Mouse (Mus musculus): ENCODE results near the gene Klk7. TPM values are rescaled to one million over a fixed set of nuclear protein-coding genes. Genes with fewer than 3 reads are reported as not detected.

Gene Klk7
- polyA plus RNA-seq (2017; shearing (Covaris generic)) = not detected

DNA sequence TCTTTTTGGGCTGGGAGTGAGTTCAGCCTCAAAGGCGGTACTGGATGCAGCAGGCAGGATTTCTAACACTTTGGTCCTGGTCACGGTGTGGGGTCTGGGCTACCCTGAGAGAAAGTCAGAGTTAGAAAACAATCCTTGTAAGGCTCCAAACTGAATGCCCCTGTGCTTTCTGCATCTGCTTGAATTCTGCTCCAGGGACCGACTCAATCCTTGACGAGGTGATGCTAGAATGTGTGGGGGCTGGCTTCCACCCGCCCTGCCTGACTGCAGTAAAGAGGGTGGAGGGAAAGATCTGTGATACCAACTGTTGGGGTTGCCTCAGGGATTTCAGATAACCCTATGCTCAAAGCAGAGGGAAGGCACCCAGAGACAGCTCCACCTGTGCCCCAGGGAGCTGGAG is at the start of gene Klk7:
TSS of gene Klk7 (plus strand) at position 301 of the 400 bp plus-strand sequence.

DNA sequence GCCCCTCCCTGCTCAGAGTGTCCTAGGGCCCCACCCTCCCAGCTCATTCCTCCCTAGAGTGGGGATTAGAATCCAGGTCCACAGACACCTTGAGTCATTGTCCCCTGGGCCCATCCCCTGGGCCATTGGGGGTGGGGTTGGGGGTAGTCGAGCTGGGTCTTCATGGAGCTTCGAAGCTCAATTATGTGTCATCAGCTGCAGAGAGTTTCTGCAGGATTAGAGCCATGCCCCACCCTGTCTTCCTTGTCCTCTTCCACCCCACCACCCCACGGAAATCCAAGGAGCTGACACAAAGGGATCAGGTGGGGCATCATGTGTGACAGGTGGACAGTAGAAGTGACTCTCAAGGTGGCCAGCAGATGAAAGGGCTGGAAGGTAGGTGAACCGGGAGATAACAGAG is 42.5 kb upstream of the Klk7 start, which contains the start of gene Klk12:
TSS of gene Klk12 (plus strand) at position 301 of the 400 bp plus-strand sequence.

DNA sequence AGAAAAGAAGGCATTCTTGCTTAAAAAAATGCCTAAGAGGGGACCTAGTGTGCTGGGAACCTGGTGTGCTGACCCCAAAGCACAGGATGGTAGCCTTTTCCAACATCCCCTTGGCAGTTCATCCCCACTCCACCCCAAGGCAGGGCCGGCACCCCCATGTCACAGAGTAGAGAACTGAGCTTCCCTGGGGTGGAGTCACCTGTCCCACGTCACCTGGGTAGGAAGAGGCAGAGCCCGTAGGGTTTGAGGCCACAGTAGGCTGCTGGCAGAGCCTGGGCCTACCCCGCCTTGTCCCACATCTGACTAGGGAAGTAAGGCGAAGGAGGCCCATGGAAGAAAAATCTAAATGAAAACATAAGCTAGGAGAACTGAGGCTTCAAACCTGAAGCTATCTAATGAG is 36.7 kb upstream of the Klk7 start, which contains the start of gene Klk11:
TSS of gene Klk11 (plus strand) at position 241 of the 400 bp plus-strand sequence.

DNA sequence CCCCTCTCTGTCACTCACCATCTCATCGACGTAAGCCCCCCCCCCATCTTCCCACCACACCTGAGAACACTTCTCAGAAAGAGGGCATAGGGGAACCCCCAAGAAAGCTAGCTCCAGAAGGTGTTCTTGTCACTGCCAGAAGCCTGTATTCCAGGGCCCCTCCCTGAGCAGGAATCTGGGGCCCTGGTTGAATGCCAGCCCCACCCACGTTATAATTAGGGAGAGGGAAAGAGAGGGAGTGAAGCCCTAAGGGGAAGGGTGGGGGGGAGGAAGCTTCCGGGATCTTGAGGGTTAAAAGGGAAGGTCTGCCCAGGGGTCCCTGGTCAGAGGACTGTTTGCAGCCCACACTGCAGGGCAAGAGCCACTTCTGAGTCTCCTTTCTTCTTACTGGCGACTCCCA is 30.3 kb upstream of the Klk7 start, which contains the start of gene Klk10:
TSS of gene Klk10 (plus strand) at position 290 of the 400 bp plus-strand sequence.

DNA sequence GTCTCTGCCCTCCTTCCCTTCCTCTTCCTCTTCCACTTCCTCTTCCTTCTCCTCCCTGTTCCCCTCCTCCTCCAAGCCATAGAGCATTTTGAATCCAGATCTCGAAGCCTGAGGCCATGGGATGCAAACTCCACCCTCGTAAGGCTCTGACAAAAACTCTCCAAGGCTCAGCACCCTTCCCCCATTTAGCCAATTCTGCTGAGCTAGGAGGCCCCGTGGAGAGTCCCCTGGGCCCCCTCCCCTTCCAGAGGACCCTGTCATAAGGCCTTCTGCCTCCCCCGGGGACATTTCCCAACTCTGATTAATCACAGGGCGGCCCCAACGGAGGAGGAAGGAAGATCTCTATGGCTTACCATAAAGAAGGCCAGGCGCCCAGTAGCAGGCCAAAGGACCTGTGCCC is 19.5 kb upstream of the Klk7 start, which contains the start of gene Klk9:
TSS of gene Klk9 (plus strand) at position 301 of the 400 bp plus-strand sequence.

DNA sequence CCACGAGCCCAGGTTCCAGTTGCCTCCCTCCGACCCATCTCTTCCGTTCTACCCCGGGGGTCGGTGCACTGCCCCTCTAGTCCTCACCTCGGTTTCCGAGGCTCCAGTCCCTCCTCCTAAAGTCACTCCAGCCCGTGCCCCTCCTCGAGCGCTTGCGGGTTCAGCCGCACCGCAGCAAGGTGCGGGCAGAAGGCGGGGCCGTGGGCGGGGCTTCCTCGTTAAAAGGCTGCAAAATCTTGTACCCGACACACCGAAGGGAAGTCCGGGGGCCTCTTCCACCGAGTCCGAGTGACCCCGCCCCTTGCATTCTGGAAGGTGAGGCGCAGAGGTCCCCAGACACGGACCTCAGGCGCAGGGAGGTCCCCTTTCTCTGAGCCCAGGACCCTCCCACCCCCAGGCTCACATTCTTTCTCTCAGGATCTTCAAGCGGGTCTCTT is 13.7 kb upstream of the Klk7 start, which contains the start of gene Klk8:
TSS of gene Klk8 (plus strand) at position 245 of the 437 bp plus-strand sequence.

DNA sequence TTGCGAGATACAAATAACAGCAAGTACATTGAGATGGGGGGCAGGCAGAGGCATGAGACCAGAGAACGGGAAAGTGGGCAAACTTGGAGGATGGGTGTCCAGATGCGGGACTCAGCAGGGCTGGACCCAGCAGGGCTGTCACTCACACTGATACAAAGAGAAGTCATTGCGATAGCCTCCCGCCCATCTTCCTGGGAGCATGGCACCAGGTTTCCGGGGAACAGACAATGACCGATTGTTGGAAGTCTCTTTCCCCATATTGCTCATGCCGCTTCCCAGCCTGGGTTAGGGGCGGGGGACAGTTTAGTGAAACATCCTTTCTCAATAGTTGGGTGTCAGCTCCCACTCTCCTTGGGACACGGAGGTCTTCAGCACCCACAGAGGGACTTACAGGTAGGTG is 13.1 kb downstream of the Klk7 start, which contains the start of gene Klk6:
TSS of gene Klk6 (plus strand) at position 301 of the 400 bp plus-strand sequence.

DNA sequence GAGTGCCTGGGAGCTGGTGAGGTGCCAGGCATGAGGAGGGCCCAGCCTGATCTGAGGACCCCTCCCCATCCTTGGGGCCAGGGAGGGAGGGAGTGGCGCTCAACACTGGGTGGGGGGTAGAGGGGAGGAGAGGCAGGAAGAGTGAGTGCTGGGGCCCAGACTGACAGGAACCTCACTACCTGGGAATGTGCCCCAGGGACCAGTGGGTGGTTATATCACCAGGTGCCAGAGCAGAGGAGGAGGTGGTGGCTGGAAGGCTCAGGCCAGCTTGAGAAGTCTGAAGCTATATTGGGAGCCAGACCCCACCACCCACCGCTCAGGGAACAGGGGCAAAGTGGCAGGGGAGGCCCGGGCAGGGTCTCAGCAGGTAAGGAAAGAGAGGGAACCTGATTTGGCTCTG is 30.6 kb downstream of the Klk7 start, which contains the start of gene Klk5:
TSS of gene Klk5 (plus strand) at position 271 of the 400 bp plus-strand sequence.

Other genes with a start within 250 kb of the Klk7 start
- 1.8 TPM for gene Zfp658, start 249.0 kb upstream of the Klk7 start, polyA plus RNA-seq (2017; shearing (Covaris generic))
- 6.4 TPM for gene Zfp719, start 231.7 kb upstream of the Klk7 start, polyA plus RNA-seq (2017; shearing (Covaris generic))
- not detected for gene Zfp819, start 204.1 kb upstream of the Klk7 start, polyA plus RNA-seq (2017; shearing (Covaris generic))
- not detected for gene Ceacam18, start 176.6 kb upstream of the Klk7 start, polyA plus RNA-seq (2017; shearing (Covaris generic))
- gene Siglece, start 151.1 kb upstream of the Klk7 start, polyA plus RNA-seq (2017; shearing (Covaris generic)) = not detected
- gene Ctu1, start 139.3 kb upstream of the Klk7 start, polyA plus RNA-seq (2017; shearing (Covaris generic)) = 4.6 TPM
- gene Klk14, start 120.9 kb upstream of the Klk7 start, polyA plus RNA-seq (2017; shearing (Covaris generic)) = not detected
- not detected for gene Klk13, start 98.7 kb upstream of the Klk7 start, polyA plus RNA-seq (2017; shearing (Covaris generic))
- gene Klk12, start 42.4 kb upstream of the Klk7 start, polyA plus RNA-seq (2017; shearing (Covaris generic)) = not detected
- 0.30 TPM for gene Klk11, start 36.7 kb upstream of the Klk7 start, polyA plus RNA-seq (2017; shearing (Covaris generic))
- 0.56 TPM for gene Klk10, start 30.3 kb upstream of the Klk7 start, polyA plus RNA-seq (2017; shearing (Covaris generic))
- 0.60 TPM for gene Klk9, start 19.4 kb upstream of the Klk7 start, polyA plus RNA-seq (2017; shearing (Covaris generic))
- 41.3 TPM for gene Klk8, start 13.7 kb upstream of the Klk7 start, polyA plus RNA-seq (2017; shearing (Covaris generic))
- not detected for gene Klk6, start 13.2 kb downstream of the Klk7 start, polyA plus RNA-seq (2017; shearing (Covaris generic))
- gene Klk5, start 30.7 kb downstream of the Klk7 start, polyA plus RNA-seq (2017; shearing (Covaris generic)) = not detected
- not detected for gene Klk4, start 69.9 kb downstream of the Klk7 start, polyA plus RNA-seq (2017; shearing (Covaris generic))
- gene Klk15, start 122.4 kb downstream of the Klk7 start, polyA plus RNA-seq (2017; shearing (Covaris generic)) = not detected
- 0.90 TPM for gene Klk1b8, start 139.4 kb downstream of the Klk7 start, polyA plus RNA-seq (2017; shearing (Covaris generic))
- gene Klk1b1, start 155.5 kb downstream of the Klk7 start, polyA plus RNA-seq (2017; shearing (Covaris generic)) = not detected
- gene Klk1b9, start 164.8 kb downstream of the Klk7 start, polyA plus RNA-seq (2017; shearing (Covaris generic)) = not detected
- gene Klk1b11, start 184.6 kb downstream of the Klk7 start, polyA plus RNA-seq (2017; shearing (Covaris generic)) = not detected
- gene Klk1b26, start 200.9 kb downstream of the Klk7 start, polyA plus RNA-seq (2017; shearing (Covaris generic)) = not detected
- gene Klk1b27, start 241.0 kb downstream of the Klk7 start, polyA plus RNA-seq (2017; shearing (Covaris generic)) = not detected

Data from effector memory CD4-positive, alpha-beta T cell, adult 7 months (primary cell).